Mouse (Mus musculus) layer of hippocampus, adult 9-11 months (tissue): ENCODE results near the gene Serpini1.
"Not testable (repeated sequence)": the region's sequence is repeated elsewhere in the genome, so short reads cannot be mapped to it uniquely, and the experiment has no call there.

Source experiments
- DNase-seq: peaks from one replicate; pipeline ENCODE4 v3.0.0; 2022

The Serpini1 gene

DNA sequence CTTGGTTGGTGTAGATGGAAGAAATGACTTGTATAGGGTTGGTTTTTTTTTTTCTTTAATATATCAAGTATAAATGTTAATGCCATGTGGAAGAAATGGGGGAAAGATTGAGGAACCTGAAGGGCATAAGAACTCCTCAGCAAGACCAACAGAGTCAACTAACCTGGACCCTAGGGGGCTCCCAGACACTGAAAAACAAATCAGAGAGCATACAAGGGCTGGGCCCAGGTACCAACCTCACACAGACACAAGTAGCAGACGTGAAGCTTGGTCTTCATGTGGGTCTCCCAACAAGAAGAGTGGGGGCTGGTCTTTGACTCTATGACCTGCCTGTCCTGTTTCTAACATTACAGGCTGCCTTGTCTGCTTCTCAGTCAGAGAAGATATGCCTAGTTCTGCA lies 82.2 kb downstream of the Serpini1 start:
- DNase-seq, result no peak

DNA sequence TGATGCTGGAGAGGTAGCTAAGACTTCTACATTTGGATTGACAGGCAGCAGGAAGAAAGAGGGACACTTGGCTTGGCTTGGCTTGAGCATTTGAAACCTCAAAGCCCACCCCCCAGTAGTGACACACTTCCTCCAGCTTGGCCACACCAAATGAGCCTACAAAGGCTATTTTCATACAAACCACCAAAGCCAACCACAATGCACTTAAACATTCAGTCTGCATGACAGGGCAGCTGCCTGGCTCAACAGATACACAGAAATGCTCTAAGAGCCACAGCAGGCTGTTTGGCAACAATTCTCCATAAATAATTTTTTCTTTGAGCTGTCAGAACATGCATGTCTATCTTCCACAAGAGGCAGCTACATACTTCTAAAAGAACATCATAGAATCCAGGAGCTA lies 90.2 kb downstream of the Serpini1 start:
- no peak for DNase-seq

DNA sequence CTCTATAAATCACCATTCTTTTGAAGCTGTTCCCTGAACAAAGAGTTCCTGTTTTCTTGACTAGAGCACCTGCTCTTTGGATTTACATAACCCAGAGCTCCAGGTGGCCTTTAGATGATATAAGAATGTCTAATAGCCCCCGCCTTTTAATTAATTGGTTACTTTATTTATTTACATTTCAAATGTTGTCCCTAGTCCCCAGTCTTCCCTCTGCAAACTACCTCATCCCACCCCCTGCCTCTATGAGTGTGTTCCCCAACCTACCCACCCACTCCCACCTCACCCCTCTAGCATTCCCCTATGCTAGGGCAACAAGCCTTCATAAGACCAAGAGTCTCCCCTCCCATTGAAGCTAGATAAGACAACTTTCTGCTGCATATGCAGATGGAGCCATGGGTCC lies 90.9 kb downstream of the Serpini1 start:
- DNase-seq, result no peak

DNA sequence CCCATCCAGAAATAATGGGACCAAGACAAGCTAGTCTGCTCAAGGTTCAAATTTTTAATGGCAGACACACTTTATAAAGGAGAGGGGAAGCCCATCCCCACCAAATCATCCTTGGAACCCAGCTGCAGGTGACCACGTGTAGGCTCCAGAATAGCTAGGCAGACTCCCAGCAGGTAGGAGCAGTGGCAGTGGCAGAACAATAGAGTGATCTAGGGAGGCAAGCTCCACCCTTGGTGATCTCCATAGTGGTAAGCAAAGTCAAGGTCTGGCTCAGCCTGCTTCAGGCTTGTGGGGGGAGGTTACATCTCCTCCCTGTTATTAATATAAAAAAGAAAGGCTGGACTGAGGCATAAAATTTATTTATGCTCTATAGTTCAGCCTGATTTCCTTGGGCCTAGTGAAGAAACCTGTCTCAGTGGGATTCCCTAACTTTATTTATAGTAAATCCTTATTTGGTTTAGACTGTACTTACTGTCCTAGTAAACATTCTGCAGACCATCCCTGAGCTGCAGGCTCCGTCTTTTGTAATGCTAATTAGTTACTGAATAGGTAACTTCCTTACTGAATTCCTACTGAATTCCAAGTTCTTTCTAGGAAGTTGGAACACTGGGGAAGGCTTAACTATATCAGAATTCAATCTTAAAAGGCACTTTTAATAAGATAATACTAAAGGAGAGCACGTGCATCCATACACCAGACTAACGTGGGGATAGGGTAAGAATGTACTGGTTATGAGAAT lies 93.2 kb downstream of the Serpini1 start:
- DNase-seq, result not testable (repeated sequence)

DNA sequence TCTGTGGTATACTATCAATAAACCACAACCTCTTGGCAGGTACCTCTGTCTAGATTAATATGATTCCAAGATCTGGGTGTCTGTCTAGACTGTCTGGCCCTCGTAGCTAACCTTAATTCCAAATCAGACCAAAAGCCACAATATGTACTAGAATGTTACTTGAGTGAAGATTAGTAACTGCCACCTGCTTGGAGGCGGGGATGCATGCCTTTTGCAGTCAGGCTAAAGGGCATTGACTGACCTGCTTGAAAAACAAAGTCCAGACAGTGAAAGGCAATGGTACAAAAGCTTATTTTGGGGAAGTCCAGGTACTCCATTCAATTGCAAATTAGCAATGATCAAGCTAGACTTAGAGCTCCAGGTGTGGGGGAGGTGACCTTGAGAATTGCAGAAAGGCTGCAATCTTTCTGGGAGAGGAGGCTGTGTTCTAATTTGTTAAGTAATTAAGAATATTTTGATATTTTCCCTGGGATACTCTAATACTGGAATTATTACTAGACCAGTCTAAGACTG lies 94.3 kb downstream of the Serpini1 start:
- no peak for DNase-seq

DNA sequence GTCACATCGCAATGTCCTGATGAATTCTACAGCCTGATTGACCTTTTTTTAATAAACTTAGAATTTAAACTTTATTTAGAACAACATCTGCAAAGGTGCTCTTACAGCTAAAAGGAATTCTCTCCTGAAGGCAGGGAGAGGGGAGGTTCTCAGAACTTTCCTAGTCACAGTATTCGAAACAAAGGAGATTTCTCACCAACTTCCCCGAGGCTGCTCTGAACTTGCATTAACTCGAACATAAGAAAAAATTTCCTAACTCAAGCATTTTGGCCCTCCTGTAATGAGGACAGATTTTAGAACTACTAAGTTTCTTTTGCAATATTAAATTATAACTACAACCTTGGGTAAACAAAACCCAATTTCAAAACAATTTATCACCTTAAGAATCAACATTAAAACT lies 96.6 kb downstream of the Serpini1 start:
- not testable (repeated sequence) for DNase-seq

DNA sequence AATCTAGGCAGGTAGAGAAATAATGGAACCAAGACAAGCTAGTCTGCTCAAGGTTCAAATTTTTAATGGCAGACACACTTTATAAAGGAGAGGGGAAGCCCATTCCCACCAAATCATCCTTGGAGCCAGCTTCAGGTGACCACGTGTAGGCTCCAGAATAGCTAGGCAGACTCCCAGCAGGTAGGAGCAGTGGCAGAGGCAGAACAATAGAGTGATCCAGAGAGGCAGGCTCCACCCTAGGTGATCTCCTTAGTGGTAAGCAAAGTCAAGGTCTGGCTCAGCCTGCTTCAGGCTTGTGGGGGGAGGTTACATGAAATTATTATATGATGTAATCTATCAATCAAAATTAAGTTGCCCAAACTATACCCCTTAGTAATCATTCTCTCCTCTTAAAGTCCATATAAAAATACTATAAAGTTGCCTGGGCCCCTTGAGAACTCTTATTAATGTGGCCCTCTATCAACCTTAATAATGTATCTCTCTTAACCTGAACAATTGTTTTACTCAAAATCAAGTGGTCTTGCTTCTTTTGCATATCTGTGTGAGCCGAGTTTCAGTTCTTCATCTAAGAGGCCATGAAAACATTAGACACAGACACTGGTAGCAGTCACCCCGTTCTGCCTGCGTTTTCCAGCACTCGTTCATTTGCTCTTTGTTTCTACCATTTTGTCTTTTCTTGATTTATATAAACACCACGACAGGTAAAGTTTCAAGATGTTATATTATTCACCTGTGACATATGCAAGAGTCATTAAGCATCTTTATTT lies 98.4 kb downstream of the Serpini1 start:
- DNase-seq, result no peak

DNA sequence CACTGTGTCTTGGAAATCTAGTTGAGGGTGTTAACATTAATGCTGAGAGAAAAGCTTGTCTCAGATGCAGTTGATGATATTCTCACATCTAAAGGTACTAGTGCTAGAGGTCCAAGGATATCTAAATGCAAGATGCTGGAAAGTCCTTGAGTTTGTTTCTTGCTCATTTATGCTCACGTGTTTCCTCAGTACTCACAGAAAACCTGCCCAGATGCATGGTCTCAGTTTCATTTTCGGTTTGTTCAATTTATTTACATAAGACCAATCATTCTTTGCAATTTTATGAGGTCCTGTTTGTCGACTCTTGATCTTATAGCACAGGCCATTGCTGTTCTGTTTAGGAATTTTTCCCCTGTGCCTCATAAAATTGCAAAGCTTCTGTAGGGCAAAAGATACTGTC lies 109.6 kb downstream of the Serpini1 start:
- no peak for DNase-seq

DNA sequence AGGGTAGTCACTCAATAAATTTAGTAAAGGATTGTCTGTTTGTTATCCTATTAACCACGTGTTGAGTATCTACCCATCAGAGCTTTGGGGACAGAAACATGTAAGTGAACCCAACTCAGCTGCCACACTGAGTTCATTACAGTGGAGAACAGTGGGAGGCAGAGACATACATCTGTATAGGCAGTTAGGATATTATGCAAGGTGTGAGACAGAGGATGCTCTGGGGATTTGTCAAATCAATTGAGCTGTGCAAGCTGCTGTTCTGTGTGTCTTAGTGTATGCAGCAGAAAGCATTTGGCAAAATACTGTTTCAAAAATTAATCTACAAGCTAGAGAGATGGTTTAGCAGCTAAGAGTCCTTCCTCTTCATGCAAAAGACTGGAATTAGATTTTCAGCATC lies 113.1 kb downstream of the Serpini1 start:
- DNase-seq, result no peak

DNA sequence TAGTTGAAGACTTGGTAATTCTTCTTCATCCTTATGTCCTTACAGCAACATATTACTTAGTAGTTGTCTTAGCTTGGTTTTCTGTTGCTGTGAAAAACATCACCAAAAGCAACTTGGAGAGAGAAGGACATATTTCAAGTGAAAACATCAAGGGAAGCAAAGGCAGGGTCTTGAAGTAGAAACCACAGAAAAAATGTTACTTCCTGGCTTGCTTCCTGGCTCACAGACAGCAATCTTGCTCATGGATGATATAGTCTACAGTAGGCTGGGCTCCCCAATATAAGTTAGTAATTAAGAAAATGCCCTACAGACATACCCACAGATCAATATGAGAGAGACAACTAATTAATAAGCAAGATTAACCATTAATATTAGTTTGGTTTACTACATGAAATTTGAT lies 125.5 kb downstream of the Serpini1 start:
- DNase-seq, result no peak

DNA sequence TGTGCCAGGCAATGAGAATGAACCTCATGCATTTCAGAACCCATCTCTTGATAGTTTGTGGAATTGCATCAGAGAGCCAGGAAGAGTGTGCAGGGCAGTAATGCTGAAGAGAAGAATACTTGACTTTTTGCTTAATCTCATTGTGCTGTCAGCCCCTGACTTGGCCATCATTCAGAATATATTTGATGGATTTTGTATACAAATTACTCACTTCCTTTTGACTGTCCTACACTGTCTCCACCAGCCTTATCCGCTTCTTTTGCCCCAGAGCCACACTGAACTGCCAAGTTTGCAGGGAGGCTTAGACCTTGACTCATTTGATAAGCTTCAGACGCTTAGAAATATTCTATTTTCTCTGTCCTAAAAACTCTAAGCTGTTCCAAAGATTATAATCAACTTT lies 129.4 kb downstream of the Serpini1 start:
- no peak for DNase-seq

DNA sequence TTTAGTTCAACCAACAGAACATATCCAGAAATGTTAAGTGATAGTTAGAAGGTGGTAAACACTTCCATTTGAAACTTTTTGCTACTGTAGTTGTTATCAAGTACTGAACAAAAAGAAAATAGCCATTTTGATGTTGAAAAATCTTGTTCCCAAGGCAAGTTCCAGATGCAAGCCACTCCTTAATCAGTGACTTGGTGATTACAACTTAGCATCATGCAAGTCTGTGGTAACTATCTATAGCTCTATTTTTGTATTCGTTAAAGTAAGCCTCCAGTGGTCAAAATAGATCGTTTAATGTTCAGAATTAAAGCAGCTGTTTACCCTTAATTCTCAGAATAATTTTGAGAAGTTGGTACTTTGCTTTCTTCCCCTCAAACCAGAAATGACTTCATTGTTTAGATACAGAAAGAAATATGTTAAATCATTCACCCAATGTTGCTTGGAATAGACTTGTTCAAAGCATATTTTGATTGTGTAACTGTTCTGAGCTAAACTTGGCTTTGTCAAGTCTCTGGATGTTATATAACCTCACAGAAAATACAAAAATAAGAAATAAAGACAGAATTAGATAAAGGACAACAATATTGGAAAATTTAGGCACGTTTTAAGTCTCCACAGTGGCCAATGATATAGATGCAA lies 130.0 kb downstream of the Serpini1 start:
- DNase-seq, result no peak

DNA sequence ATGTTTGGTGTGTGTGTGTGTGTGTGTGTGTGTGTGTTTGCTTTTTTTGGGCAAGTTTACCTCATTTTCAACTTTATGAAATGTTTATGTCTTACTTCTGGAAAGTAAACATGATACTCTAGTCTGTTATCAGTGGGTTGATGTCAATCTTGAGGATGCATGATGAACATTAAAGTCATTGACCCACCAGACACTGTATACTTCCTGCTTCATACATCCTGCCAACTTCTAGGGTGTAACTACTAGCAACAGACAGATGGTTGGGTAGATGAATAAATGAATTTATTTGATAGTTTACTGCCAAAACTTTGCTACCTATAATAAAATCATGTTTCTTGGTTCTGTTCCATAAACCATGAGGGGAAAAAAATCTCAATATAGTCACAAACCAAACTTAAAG lies 133.0 kb downstream of the Serpini1 start:
- DNase-seq, result no peak

DNA sequence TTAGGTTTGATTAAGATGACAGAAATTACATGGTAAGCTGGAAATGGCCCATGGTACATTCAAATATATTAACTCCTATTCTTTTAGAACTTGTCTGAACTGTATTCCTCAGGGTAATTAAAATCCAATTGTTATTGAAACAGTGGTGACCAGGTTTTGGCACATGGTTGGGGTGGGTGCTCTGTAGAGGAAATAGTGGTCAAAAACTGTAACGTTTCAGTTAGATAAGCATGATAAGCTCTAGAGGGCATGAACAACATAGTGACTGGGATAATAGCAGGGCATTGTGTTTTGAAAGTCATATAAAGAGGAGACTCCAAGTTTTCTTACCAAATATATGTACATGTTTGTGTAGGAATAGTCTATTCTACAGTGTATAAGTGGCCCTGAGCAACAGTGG lies 134.7 kb downstream of the Serpini1 start:
- no peak for DNase-seq
